Mouse (Mus musculus) liver, postnatal 0 days (tissue): ENCODE results near the gene Il1rapl2.
"Not testable (repeated sequence)": the region's sequence is repeated elsewhere in the genome, so short reads cannot be mapped to it uniquely, and the experiment has no call there.

Experiments
- CTCF ChIP-seq: sonication (generic); IDR thresholded peaks from 2 replicates; pipeline ENCODE4 v1.5.1; 2016; ENCODE audit warnings: antibody characterized with exemption, low read depth
- EP300 ChIP-seq: IDR thresholded peaks from 2 replicates; pipeline ENCODE4 v1.6.1; 2016; ENCODE audit warnings: antibody characterized with exemption, low read depth, mild to moderate bottlenecking

- TF ChIP-seq EP300, CTCF: not testable (repeated sequence)
These were observed 778.3 kb downstream of the Il1rapl2 start for GRCm38 (mm10) chrX:138348736-138349135.
